Mouse (Mus musculus) left cerebral cortex, adult 8-10 months (tissue): ENCODE measurements at regions not wholly inside any gene's neighbourhood (a gene's known extent, or its start where the extent isn't known, plus 50 kb on each side); places are given as distances from the start of the nearest gene placed in this dataset.
A peak's percentile ranks its signal among the peaks of the same experiment; 100 is the strongest.

Experiments
- DNase-seq, 2 experiments: peaks; one replicate each; pipeline ENCODE4 v3.0.0; 2022; ENCODE audit warnings: low spot score in 2 of 2

- DNase-seq = no peak
Measured at GRCm38 (mm10) chr4:12539184-12539791, 367.5 kb upstream of the Fam92a start.

- DNase-seq = peak; percentile 22 to 25
Measured at GRCm38 (mm10) chr4:12538694-12539121, 366.9 kb upstream of the Fam92a start.

GRCm38 (mm10) chr4:12538043-12538442 is 366.2 kb upstream of the Fam92a start:
- no peak for DNase-seq

GRCm38 (mm10) chr4:12534151-12534550 is 362.3 kb upstream of the Fam92a start:
- no peak for DNase-seq

GRCm38 (mm10) chr4:12532961-12533360 is 361.1 kb upstream of the Fam92a start:
- DNase-seq = no peak

GRCm38 (mm10) chr4:12522358-12522757 is 350.5 kb upstream of the Fam92a start:
- DNase-seq = no peak

- DNase-seq = no peak
Measured at GRCm38 (mm10) chr4:12521246-12521645, 349.4 kb upstream of the Fam92a start.

- DNase-seq = no peak
Measured at GRCm38 (mm10) chr4:12516497-12516896, 344.7 kb upstream of the Fam92a start.

- peak; percentile 25 to 92 for DNase-seq
Measured at GRCm38 (mm10) chr4:12511656-12512385, 340.0 kb upstream of the Fam92a start.

- DNase-seq = no peak
Measured at GRCm38 (mm10) chr4:12506851-12507551, 335.2 kb upstream of the Fam92a start.

- no peak for DNase-seq
Measured at GRCm38 (mm10) chr4:12501086-12501485, 329.3 kb upstream of the Fam92a start.

- no peak for DNase-seq
Measured at GRCm38 (mm10) chr4:12498426-12498825, 326.6 kb upstream of the Fam92a start.

- DNase-seq = no peak
Measured at GRCm38 (mm10) chr4:12492468-12492867, 320.7 kb upstream of the Fam92a start.

GRCm38 (mm10) chr4:12491306-12491705 is 319.5 kb upstream of the Fam92a start:
- no peak for DNase-seq

- no peak for DNase-seq
Measured at GRCm38 (mm10) chr4:12490066-12490465, 318.3 kb upstream of the Fam92a start.

- DNase-seq = no peak
Measured at GRCm38 (mm10) chr4:12489358-12489757, 317.5 kb upstream of the Fam92a start.

GRCm38 (mm10) chr4:12481481-12481880 is 309.7 kb upstream of the Fam92a start:
- no peak for DNase-seq

- no peak for DNase-seq
Measured at GRCm38 (mm10) chr4:12476717-12477116, 304.9 kb upstream of the Fam92a start.

GRCm38 (mm10) chr4:12474981-12475568 is 303.3 kb upstream of the Fam92a start:
- no peak for DNase-seq

- no peak for DNase-seq
Measured at GRCm38 (mm10) chr4:12474421-12474820, 302.6 kb upstream of the Fam92a start.

GRCm38 (mm10) chr4:12461701-12462100 is 289.9 kb upstream of the Fam92a start:
- DNase-seq = no peak

GRCm38 (mm10) chr4:12461251-12461650 is 289.4 kb upstream of the Fam92a start:
- no peak for DNase-seq
